Mouse (Mus musculus) natural killer cell, adult 2 months (primary cell): Measurements from ENCODE around the gene Sox15.
"Not testable (repeated sequence)": the region's sequence is repeated elsewhere in the genome, so short reads cannot be mapped to it uniquely, and the experiment has no call there.

ENCODE experiments used
- DNase-seq, 2 experiments: peaks; one replicate each; pipeline ENCODE4 v3.0.0; 2022; ENCODE audit warnings: low spot score in 2 of 2

Sox15 gene

GRCm38 (mm10) chr11:69702886-69703285 is 47.8 kb downstream of the Sox15 start:
- not testable (repeated sequence) for DNase-seq

GRCm38 (mm10) chr11:69703381-69703780 is 48.3 kb downstream of the Sox15 start:
- not testable (repeated sequence) for DNase-seq

DNA sequence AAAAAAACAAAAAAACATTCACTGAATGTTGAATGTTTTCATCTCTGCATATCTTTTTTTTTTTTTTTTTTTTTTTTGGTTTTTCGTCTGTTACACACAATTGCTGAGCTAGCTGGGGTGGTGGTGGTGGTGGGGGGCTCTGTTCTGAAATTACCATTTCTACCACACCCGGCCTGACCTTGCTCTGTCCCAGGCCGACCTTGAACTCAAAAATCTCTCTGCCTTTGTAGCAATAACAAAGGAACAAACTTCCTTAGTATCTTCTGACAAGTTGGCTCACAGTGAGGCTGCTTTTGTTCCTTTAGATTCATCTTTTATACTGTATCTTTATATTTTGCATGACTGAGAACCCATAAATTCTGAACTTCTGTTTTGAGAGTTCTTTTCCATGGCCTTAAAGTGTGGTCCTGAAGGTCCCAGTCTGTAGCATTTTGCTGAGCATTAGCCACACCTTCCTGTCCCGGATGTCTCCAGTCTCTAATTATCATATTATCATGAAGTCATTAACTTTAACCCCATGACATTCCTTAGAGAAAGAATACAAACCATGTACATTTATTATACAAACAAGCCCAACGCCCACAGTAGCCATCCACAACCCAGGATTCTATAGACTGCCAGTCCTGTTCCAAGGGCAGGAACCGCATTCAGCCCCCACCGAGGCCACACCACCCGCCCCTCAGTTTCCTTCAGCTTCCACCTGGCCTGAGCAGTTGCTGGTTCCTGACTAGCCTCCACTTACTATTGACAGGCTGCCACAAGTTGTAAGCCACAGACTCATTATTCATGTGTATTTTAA is 48.9 kb downstream of the Sox15 start:
- DNase-seq, result no peak

DNA sequence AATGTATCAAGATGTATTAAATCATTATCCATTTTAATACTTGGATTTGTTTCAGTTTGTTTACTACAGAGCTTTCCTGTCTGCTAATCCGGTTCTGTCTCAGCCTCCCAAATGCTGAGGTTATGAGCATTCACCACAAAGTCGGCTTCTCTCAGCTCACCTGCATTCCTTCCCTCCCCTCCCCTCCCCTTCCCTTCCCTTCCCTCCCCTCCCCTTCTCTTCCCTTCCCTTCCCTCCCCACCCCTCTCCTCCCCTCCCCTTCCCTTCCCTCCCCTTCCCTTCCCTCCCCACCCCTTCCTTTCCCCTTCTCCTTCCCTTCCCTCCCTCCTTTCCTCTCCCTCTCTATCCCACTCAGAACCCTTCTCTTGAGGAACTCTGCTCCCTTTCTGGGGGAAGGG is 49.5 kb downstream of the Sox15 start:
- DNase-seq, result no peak
